Mouse (Mus musculus): ENCODE results near the gene Prox2. TPM values are rescaled to one million over a fixed set of nuclear protein-coding genes. Genes with fewer than 3 reads are reported as not detected.
A peak's percentile ranks its signal among the peaks of the same experiment; 100 is the strongest.

The Prox2 gene
- total and polyA plus RNA-seq, 3 experiments = 2.4 to 13.3 (median 4.5) TPM

GRCm38 (mm10) chr12:85113917-85114316 lies 3.4 kb upstream of the Prox2 start:
- Histone ChIP-seq H3K9ac (ENCODE audit: insufficient read depth, low read depth) (no peak overlapping the region), H3K9me3 (replicated peaks; ENCODE audit: low read length) (no peaks in the 10 kb centered on the region), H3K4me3 (replicated peaks in 1 of 3; ENCODE audit: low read depth in 2 of 3, low read length in 2 of 3, poor library complexity in 1 of 3) (no peak overlapping the region), H3K27ac (ENCODE audit: insufficient read depth, low read depth) (no peak overlapping the region), H3K4me1 (ENCODE audit: control insufficient read depth in 1 of 2, insufficient read depth in 2 of 2) (peaks cover 6 to 70% of the 10 kb centered on the region in 2 experiments; a peak in 3 of 4 replicates), H3K27me3 (replicated peaks) (no peaks in the 10 kb centered on the region), H3K36me3 (replicated peaks in 1 of 2; ENCODE audit: control insufficient read depth in 1 of 2, insufficient read depth in 1 of 2, low read length in 1 of 2) (peaks cover 23 to 58% of the 10 kb centered on the region in 2 experiments), H3K79me2 (replicated peaks; ENCODE audit: control insufficient read depth, extremely low read depth, insufficient read depth, poor library complexity, severe bottlenecking) (peaks cover 66% of the 10 kb centered on the region), H3K4me2 (ENCODE audit: insufficient read depth, low read depth, poor library complexity, severe bottlenecking) (no peak overlapping the region)
- no peak for DNase-seq (ENCODE audit: extremely low read depth)
- in situ Hi-C loops (cut with MboI; ENCODE audit: low pct_ligation_motif_present, low pct_unique_long_range_greater_than_20kb, low sequenced_read_pairs) = no loop called here
- TF ChIP-seq CTCF (conservative IDR thresholded peaks at IDR 0.05 in 1 of 2, IDR thresholded peaks at IDR 0.05 in 1 of 2; ENCODE audit: low read depth in 2 of 2, low read length in 2 of 2) = no peak
- dilution Hi-C loops (cut with MboI; ENCODE audit: extremely low pct_ligation_motif_present, extremely low pct_unique_long_range_greater_than_20kb, low sequenced_read_pairs) = no loop called here

GRCm38 (mm10) chr12:85113337-85113736 lies 2.8 kb upstream of the Prox2 start:
- H3K27ac ChIP-seq (ENCODE audit: insufficient read depth, low read depth) = no peak overlapping the region
- peaks cover 6 to 73% of the 10 kb centered on the region in 2 experiments; a peak in 3 of 4 replicates for H3K4me1 ChIP-seq (ENCODE audit: control insufficient read depth in 1 of 2, insufficient read depth in 2 of 2)
- in situ Hi-C loops (cut with MboI; ENCODE audit: low pct_ligation_motif_present, low pct_unique_long_range_greater_than_20kb, low sequenced_read_pairs) = no loop called here
- H3K4me3 ChIP-seq (replicated peaks in 1 of 3; ENCODE audit: low read depth in 2 of 3, low read length in 2 of 3, poor library complexity in 1 of 3) = no peak overlapping the region
- no peaks in the 10 kb centered on the region for H3K9me3 ChIP-seq (replicated peaks; ENCODE audit: low read length)
- peaks cover 65% of the 10 kb centered on the region for H3K79me2 ChIP-seq (replicated peaks; ENCODE audit: control insufficient read depth, extremely low read depth, insufficient read depth, poor library complexity, severe bottlenecking)
- DNase-seq (ENCODE audit: extremely low read depth) = no peak
- H3K9ac ChIP-seq (ENCODE audit: insufficient read depth, low read depth) = no peak overlapping the region
- no peaks in the 10 kb centered on the region for H3K27me3 ChIP-seq (replicated peaks)
- no peak overlapping the region for H3K4me2 ChIP-seq (ENCODE audit: insufficient read depth, low read depth, poor library complexity, severe bottlenecking)
- dilution Hi-C loops (cut with MboI; ENCODE audit: extremely low pct_ligation_motif_present, extremely low pct_unique_long_range_greater_than_20kb, low sequenced_read_pairs) = no loop called here
- peaks cover 18 to 52% of the 10 kb centered on the region in 2 experiments for H3K36me3 ChIP-seq (replicated peaks in 1 of 2; ENCODE audit: control insufficient read depth in 1 of 2, insufficient read depth in 1 of 2, low read length in 1 of 2)
- TF ChIP-seq SMC3 (IDR thresholded peaks at IDR 0.05; ENCODE audit: low read depth, low read length) (no peak), MAZ (IDR thresholded peaks at IDR 0.05; ENCODE audit: low read depth, low read length) (no peak), TCF12 (IDR thresholded peaks at IDR 0.05; ENCODE audit: low read depth, low read length) (no peak), ZKSCAN1 (IDR thresholded peaks at IDR 0.05; ENCODE audit: borderline replicate concordance, low read depth, low read length) (no peak), NELFE (IDR thresholded peaks at IDR 0.05; ENCODE audit: low read depth, low read length) (no peak), PAX5 (IDR thresholded peaks at IDR 0.05; ENCODE audit: low read length) (no peak), MXI1 (IDR thresholded peaks at IDR 0.05; ENCODE audit: low read depth, low read length) (no peak)

GRCm38 (mm10) chr12:85112550-85113251 lies 2.1 kb upstream of the Prox2 start:
- Histone ChIP-seq H3K79me2 (replicated peaks; ENCODE audit: control insufficient read depth, extremely low read depth, insufficient read depth, poor library complexity, severe bottlenecking) (peaks cover 61% of the 10 kb centered on the region), H3K4me3 (replicated peaks in 1 of 3; ENCODE audit: low read depth in 2 of 3, low read length in 2 of 3, poor library complexity in 1 of 3) (peak overlapping the region in 1 of 3 experiments; percentile 97), H3K36me3 (replicated peaks in 1 of 2; ENCODE audit: control insufficient read depth in 1 of 2, insufficient read depth in 1 of 2, low read length in 1 of 2) (peaks cover 13 to 46% of the 10 kb centered on the region in 2 experiments), H3K27me3 (replicated peaks) (no peaks in the 10 kb centered on the region), H3K4me2 (ENCODE audit: insufficient read depth, low read depth, poor library complexity, severe bottlenecking) (peak overlapping the region; percentile 84), H3K27ac (ENCODE audit: insufficient read depth, low read depth) (no peak overlapping the region), H3K9me3 (replicated peaks; ENCODE audit: low read length) (no peaks in the 10 kb centered on the region), H3K9ac (ENCODE audit: insufficient read depth, low read depth) (peak overlapping the region; percentile 71; the same call in 1 of the 2 replicates), H3K4me1 (ENCODE audit: control insufficient read depth in 1 of 2, insufficient read depth in 2 of 2) (peaks cover 3 to 72% of the 10 kb centered on the region in 2 experiments; a peak in 2 of 4 replicates)
- in situ Hi-C loops (cut with MboI; ENCODE audit: low pct_ligation_motif_present, low pct_unique_long_range_greater_than_20kb, low sequenced_read_pairs) = no loop called here
- dilution Hi-C loops (cut with MboI; ENCODE audit: extremely low pct_ligation_motif_present, extremely low pct_unique_long_range_greater_than_20kb, low sequenced_read_pairs) = no loop called here
- DNase-seq (ENCODE audit: extremely low read depth) = no peak
- TF ChIP-seq USF1 (IDR thresholded peaks at IDR 0.05; ENCODE audit: low read depth, low read length) (no peak), RAD21 (IDR thresholded peaks at IDR 0.05; ENCODE audit: low read depth, low read length) (no peak), PAX5 (IDR thresholded peaks at IDR 0.05; ENCODE audit: low read length) (no peak), ZNF384 (IDR thresholded peaks at IDR 0.05; ENCODE audit: low read depth, low read length) (no peak)

Data from CH12.LX (cell line).